Mouse (Mus musculus): Measurements from ENCODE around the gene Disc1.

Disc1 gene

DNA sequence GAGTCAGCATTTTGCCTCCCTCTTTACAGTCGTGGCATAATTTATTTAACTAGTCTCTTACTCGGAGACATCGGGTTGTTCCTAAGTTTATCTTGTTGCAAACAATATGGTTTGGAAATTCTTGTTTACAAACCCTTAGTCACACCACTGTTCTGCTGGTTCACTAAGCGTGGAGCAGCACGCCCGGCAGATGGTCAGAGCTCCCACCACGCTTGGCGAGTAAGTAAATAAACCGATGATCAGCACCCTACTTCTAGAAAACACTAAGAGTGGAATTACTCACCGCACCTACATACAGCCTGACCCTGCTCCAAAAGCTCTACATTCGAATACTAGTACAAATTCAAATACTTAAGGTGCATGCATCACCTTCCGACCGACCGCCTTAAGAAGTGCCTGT is 256.0 kb downstream of the Disc1 start:
- DNase-seq (ENCODE audit: low spot score in 2 of 2): no peak

All from urinary bladder, postnatal 36 days (tissue).